Mouse (Mus musculus): Measurements from ENCODE around the gene Adamts17. TPM values are rescaled to one million over a fixed set of nuclear protein-coding genes. Genes with fewer than 3 reads are reported as not detected.

Adamts17 gene
- polyA plus RNA-seq, 1 experiment = 4.5 TPM

GRCm38 (mm10) chr7:67054876-67055275 lies 215.3 kb downstream of the Adamts17 start:
- DNase-seq (ENCODE audit: low read depth) = no peak
- TF ChIP-seq POLR2A (IDR thresholded peaks at IDR 0.05; ENCODE audit: borderline replicate concordance, extremely low read depth, insufficient read depth, insufficient read length, poor library complexity, severe bottlenecking) (no peak), CTCF (IDR thresholded peaks at IDR 0.05; ENCODE audit: borderline replicate concordance, extremely low read depth, insufficient read depth, insufficient read length) (no peak)

- DNase-seq (ENCODE audit: low read depth) = peak; percentile 44
- TF ChIP-seq CTCF (IDR thresholded peaks at IDR 0.05; ENCODE audit: borderline replicate concordance, extremely low read depth, insufficient read depth, insufficient read length) (no peak), POLR2A (IDR thresholded peaks at IDR 0.05; ENCODE audit: borderline replicate concordance, extremely low read depth, insufficient read depth, insufficient read length, poor library complexity, severe bottlenecking) (no peak)
Measured at GRCm38 (mm10) chr7:67055510-67055909, 216.0 kb downstream of the Adamts17 start.

GRCm38 (mm10) chr7:67061756-67062155 lies 222.2 kb downstream of the Adamts17 start:
- peak; percentile 26 for DNase-seq (ENCODE audit: low read depth)
- TF ChIP-seq CTCF (IDR thresholded peaks at IDR 0.05; ENCODE audit: borderline replicate concordance, extremely low read depth, insufficient read depth, insufficient read length) (peak; percentile 57; the same call in 1 of the 2 replicates), POLR2A (IDR thresholded peaks at IDR 0.05; ENCODE audit: borderline replicate concordance, extremely low read depth, insufficient read depth, insufficient read length, poor library complexity, severe bottlenecking) (no peak)

DNA sequence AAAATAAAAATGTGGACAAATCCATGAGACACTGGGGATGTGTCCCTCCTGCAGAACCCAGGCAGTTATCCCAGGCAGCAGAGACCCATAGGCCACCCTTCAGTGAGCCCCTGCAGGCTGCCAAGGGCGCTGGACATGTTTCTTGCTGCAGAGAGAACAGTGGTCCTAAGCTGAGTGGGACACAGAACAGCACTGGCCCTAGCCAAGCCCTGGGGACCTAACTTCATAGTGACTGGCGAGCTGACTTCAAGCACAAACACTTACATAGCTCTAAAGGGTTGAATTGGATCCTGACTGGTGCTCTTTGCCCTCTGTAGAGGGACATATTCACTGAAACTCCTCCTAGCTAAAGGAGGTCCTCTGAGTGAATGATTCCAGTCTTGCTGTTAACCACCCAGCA lies 223.0 kb downstream of the Adamts17 start:
- no peak for TF ChIP-seq POLR2A (IDR thresholded peaks at IDR 0.05; ENCODE audit: borderline replicate concordance, extremely low read depth, insufficient read depth, insufficient read length, poor library complexity, severe bottlenecking)
- TF ChIP-seq CTCF (IDR thresholded peaks at IDR 0.05; ENCODE audit: borderline replicate concordance, extremely low read depth, insufficient read depth, insufficient read length) = no peak
- DNase-seq (ENCODE audit: low read depth) = no peak

GRCm38 (mm10) chr7:67064627-67065305 lies 225.2 kb downstream of the Adamts17 start:
- TF ChIP-seq POLR2A (IDR thresholded peaks at IDR 0.05; ENCODE audit: borderline replicate concordance, extremely low read depth, insufficient read depth, insufficient read length, poor library complexity, severe bottlenecking) = no peak
- TF ChIP-seq CTCF (IDR thresholded peaks at IDR 0.05; ENCODE audit: borderline replicate concordance, extremely low read depth, insufficient read depth, insufficient read length) = no peak
- DNase-seq (ENCODE audit: low read depth) = no peak

- no peak for TF ChIP-seq CTCF (IDR thresholded peaks at IDR 0.05; ENCODE audit: borderline replicate concordance, extremely low read depth, insufficient read depth, insufficient read length)
- TF ChIP-seq POLR2A (IDR thresholded peaks at IDR 0.05; ENCODE audit: borderline replicate concordance, extremely low read depth, insufficient read depth, insufficient read length, poor library complexity, severe bottlenecking) = no peak
- no peak for DNase-seq (ENCODE audit: low read depth)
Measured at GRCm38 (mm10) chr7:67065631-67066030, 226.1 kb downstream of the Adamts17 start.

GRCm38 (mm10) chr7:67072015-67072685 lies 232.6 kb downstream of the Adamts17 start:
- no peak for TF ChIP-seq CTCF (IDR thresholded peaks at IDR 0.05; ENCODE audit: borderline replicate concordance, extremely low read depth, insufficient read depth, insufficient read length)
- TF ChIP-seq POLR2A (IDR thresholded peaks at IDR 0.05; ENCODE audit: borderline replicate concordance, extremely low read depth, insufficient read depth, insufficient read length, poor library complexity, severe bottlenecking) = no peak
- no peak for DNase-seq (ENCODE audit: low read depth)

DNA sequence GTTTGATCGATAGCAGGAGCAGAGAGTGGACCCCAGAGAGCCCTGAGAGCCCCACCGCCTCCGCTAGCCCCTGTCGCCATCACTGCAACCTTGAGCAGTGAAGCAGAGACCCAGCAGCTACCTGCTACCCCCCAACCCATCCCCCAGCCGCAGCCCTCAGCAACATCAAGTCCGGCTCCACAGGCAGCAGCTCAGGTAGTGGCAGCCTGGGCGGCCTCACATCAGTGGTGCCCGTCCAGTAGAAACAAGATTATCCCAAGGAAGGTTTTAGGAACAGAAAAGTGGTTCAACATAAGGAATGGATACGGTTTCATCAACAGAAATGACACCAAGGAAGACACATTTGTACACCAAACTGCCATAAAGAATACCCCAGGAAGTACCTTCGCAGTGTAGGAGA lies 243.2 kb downstream of the Adamts17 start:
- no peak for TF ChIP-seq CTCF (IDR thresholded peaks at IDR 0.05; ENCODE audit: borderline replicate concordance, extremely low read depth, insufficient read depth, insufficient read length)
- no peak for TF ChIP-seq POLR2A (IDR thresholded peaks at IDR 0.05; ENCODE audit: borderline replicate concordance, extremely low read depth, insufficient read depth, insufficient read length, poor library complexity, severe bottlenecking)
- DNase-seq (ENCODE audit: low read depth) = no peak

DNA sequence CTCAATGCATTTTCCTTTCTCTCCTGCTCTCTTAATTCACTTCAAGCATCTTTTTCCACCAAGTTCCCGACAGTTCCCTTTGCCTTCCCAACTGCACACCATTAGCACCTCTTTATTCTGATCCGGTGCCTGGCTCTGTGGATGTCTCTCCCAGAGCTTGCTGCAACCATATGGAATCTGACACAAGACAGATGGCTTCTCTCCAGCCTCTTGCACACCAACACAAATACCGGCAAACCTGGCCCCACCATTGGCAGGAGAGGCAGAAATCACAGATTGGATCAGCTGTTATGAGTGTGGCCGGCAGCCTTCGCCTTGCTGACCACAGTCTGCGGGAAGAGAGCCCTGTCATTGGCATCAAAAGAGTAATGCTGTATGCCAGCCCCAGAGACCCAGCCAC lies 248.2 kb downstream of the Adamts17 start:
- TF ChIP-seq CTCF (IDR thresholded peaks at IDR 0.05; ENCODE audit: borderline replicate concordance, extremely low read depth, insufficient read depth, insufficient read length) (no peak), POLR2A (IDR thresholded peaks at IDR 0.05; ENCODE audit: borderline replicate concordance, extremely low read depth, insufficient read depth, insufficient read length, poor library complexity, severe bottlenecking) (no peak)
- peak; percentile 88 for DNase-seq (ENCODE audit: low read depth)

- DNase-seq (ENCODE audit: low read depth) = peak; percentile 25
- no peak for TF ChIP-seq POLR2A (IDR thresholded peaks at IDR 0.05; ENCODE audit: borderline replicate concordance, extremely low read depth, insufficient read depth, insufficient read length, poor library complexity, severe bottlenecking)
- TF ChIP-seq CTCF (IDR thresholded peaks at IDR 0.05; ENCODE audit: borderline replicate concordance, extremely low read depth, insufficient read depth, insufficient read length) = no peak
Measured at GRCm38 (mm10) chr7:67097096-67097495, 257.6 kb downstream of the Adamts17 start.

- TF ChIP-seq CTCF (IDR thresholded peaks at IDR 0.05; ENCODE audit: borderline replicate concordance, extremely low read depth, insufficient read depth, insufficient read length) = no peak
- no peak for TF ChIP-seq POLR2A (IDR thresholded peaks at IDR 0.05; ENCODE audit: borderline replicate concordance, extremely low read depth, insufficient read depth, insufficient read length, poor library complexity, severe bottlenecking)
- DNase-seq (ENCODE audit: low read depth) = no peak
Measured at GRCm38 (mm10) chr7:67101418-67101973, 262.0 kb downstream of the Adamts17 start.

Data from brain, embryonic 14.5 days (tissue).